Mouse (Mus musculus): ENCODE measurements around the gene Tmem121. TPM values are rescaled to one million over a fixed set of nuclear protein-coding genes. Genes with fewer than 3 reads are reported as not detected.

Tmem121 gene
- polyA plus RNA-seq, 1 experiment = not detected

- TF ChIP-seq POLR2A (IDR thresholded peaks at IDR 0.05; ENCODE audit: insufficient read depth, low read depth, low read length) = no peak
- Histone ChIP-seq H3K27ac (ENCODE audit: insufficient read depth, low read depth, low read length) (no peak overlapping the region), H3K4me3 (ENCODE audit: insufficient read depth, low read depth, low read length) (no peak overlapping the region), H3K4me1 (ENCODE audit: control insufficient read depth, insufficient read depth, low read length) (peaks cover 32% of the 10 kb centered on the region)
- WGBS = 69% methylated on average over 16 of the region's 16 CpGs
Measured at GRCm38 (mm10) chr12:113148381-113149035, 37.2 kb upstream of the Tmem121 start.

GRCm38 (mm10) chr12:113149341-113149740 is 36.4 kb upstream of the Tmem121 start:
- 68% methylated on average over 4 of the region's 4 CpGs for WGBS

GRCm38 (mm10) chr12:113149896-113150295 is 35.8 kb upstream of the Tmem121 start:
- 89% methylated on average over 3 of the region's 3 CpGs for WGBS

More at GRCm38 (mm10) chr12:113149341-113149740, 36.4 kb upstream of the Tmem121 start:
- Histone ChIP-seq H3K27ac (ENCODE audit: insufficient read depth, low read depth, low read length) (no peak overlapping the region), H3K4me1 (ENCODE audit: control insufficient read depth, insufficient read depth, low read length) (peaks cover 25% of the 10 kb centered on the region), H3K4me3 (ENCODE audit: insufficient read depth, low read depth, low read length) (no peak overlapping the region)
- no peak for TF ChIP-seq CTCF (IDR thresholded peaks at IDR 0.05; ENCODE audit: insufficient read depth, low read depth, low read length)
- no peak for TF ChIP-seq POLR2A (IDR thresholded peaks at IDR 0.05; ENCODE audit: insufficient read depth, low read depth, low read length)

GRCm38 (mm10) chr12:113150591-113150990 is 35.1 kb upstream of the Tmem121 start:
- Histone ChIP-seq H3K4me3 (ENCODE audit: insufficient read depth, low read depth, low read length) (no peak overlapping the region), H3K27ac (ENCODE audit: insufficient read depth, low read depth, low read length) (no peak overlapping the region), H3K4me1 (ENCODE audit: control insufficient read depth, insufficient read depth, low read length) (peaks cover 25% of the 10 kb centered on the region)
- TF ChIP-seq CTCF (IDR thresholded peaks at IDR 0.05; ENCODE audit: insufficient read depth, low read depth, low read length) = no peak
- no peak for TF ChIP-seq POLR2A (IDR thresholded peaks at IDR 0.05; ENCODE audit: insufficient read depth, low read depth, low read length)
- 89% methylated on average over 4 of the region's 4 CpGs for WGBS

More at GRCm38 (mm10) chr12:113149896-113150295, 35.8 kb upstream of the Tmem121 start:
- Histone ChIP-seq H3K27ac (ENCODE audit: insufficient read depth, low read depth, low read length) (no peak overlapping the region), H3K4me1 (ENCODE audit: control insufficient read depth, insufficient read depth, low read length) (peaks cover 20% of the 10 kb centered on the region), H3K4me3 (ENCODE audit: insufficient read depth, low read depth, low read length) (no peak overlapping the region)
- TF ChIP-seq CTCF (IDR thresholded peaks at IDR 0.05; ENCODE audit: insufficient read depth, low read depth, low read length) (no peak), POLR2A (IDR thresholded peaks at IDR 0.05; ENCODE audit: insufficient read depth, low read depth, low read length) (no peak)

GRCm38 (mm10) chr12:113151046-113151445 is 34.7 kb upstream of the Tmem121 start:
- H3K4me1 ChIP-seq (ENCODE audit: control insufficient read depth, insufficient read depth, low read length) = peaks cover 25% of the 10 kb centered on the region
- no peak overlapping the region for H3K27ac ChIP-seq (ENCODE audit: insufficient read depth, low read depth, low read length)
- H3K4me3 ChIP-seq (ENCODE audit: insufficient read depth, low read depth, low read length) = no peak overlapping the region
- 76% methylated on average over 8 of the region's 8 CpGs for WGBS
- no peak for TF ChIP-seq POLR2A (IDR thresholded peaks at IDR 0.05; ENCODE audit: insufficient read depth, low read depth, low read length)
- no peak for TF ChIP-seq CTCF (IDR thresholded peaks at IDR 0.05; ENCODE audit: insufficient read depth, low read depth, low read length)

GRCm38 (mm10) chr12:113151661-113152271 is 34.0 kb upstream of the Tmem121 start:
- 3% methylated on average over 36 of the region's 36 CpGs for WGBS
- H3K4me3 ChIP-seq (ENCODE audit: insufficient read depth, low read depth, low read length) = peak overlapping the region; percentile 21
- H3K4me1 ChIP-seq (ENCODE audit: control insufficient read depth, insufficient read depth, low read length) = peaks cover 24% of the 10 kb centered on the region
- H3K27ac ChIP-seq (ENCODE audit: insufficient read depth, low read depth, low read length) = no peak overlapping the region
- TF ChIP-seq POLR2A (IDR thresholded peaks at IDR 0.05; ENCODE audit: insufficient read depth, low read depth, low read length) (no peak), CTCF (IDR thresholded peaks at IDR 0.05; ENCODE audit: insufficient read depth, low read depth, low read length) (no peak)

- 41% methylated on average over 19 of the region's 19 CpGs for WGBS
- no peak for TF ChIP-seq POLR2A (IDR thresholded peaks at IDR 0.05; ENCODE audit: insufficient read depth, low read depth, low read length)
- TF ChIP-seq CTCF (IDR thresholded peaks at IDR 0.05; ENCODE audit: insufficient read depth, low read depth, low read length) = no peak
- H3K4me3 ChIP-seq (ENCODE audit: insufficient read depth, low read depth, low read length) = peak overlapping the region; percentile 21
- H3K4me1 ChIP-seq (ENCODE audit: control insufficient read depth, insufficient read depth, low read length) = peaks cover 24% of the 10 kb centered on the region
- no peak overlapping the region for H3K27ac ChIP-seq (ENCODE audit: insufficient read depth, low read depth, low read length)
Measured at GRCm38 (mm10) chr12:113152272-113152661, 33.5 kb upstream of the Tmem121 start.

GRCm38 (mm10) chr12:113152991-113153525 is 32.7 kb upstream of the Tmem121 start:
- TF ChIP-seq CTCF (IDR thresholded peaks at IDR 0.05; ENCODE audit: insufficient read depth, low read depth, low read length) (no peak), POLR2A (IDR thresholded peaks at IDR 0.05; ENCODE audit: insufficient read depth, low read depth, low read length) (no peak)
- WGBS = 85% methylated on average over 6 of the region's 6 CpGs
- H3K27ac ChIP-seq (ENCODE audit: insufficient read depth, low read depth, low read length) = no peak overlapping the region
- no peak overlapping the region for H3K4me3 ChIP-seq (ENCODE audit: insufficient read depth, low read depth, low read length)
- H3K4me1 ChIP-seq (ENCODE audit: control insufficient read depth, insufficient read depth, low read length) = peaks cover 21% of the 10 kb centered on the region

- H3K27ac ChIP-seq (ENCODE audit: insufficient read depth, low read depth, low read length) = no peak overlapping the region
- WGBS = 93% methylated on average over 7 of the region's 7 CpGs
- no peak overlapping the region for H3K4me3 ChIP-seq (ENCODE audit: insufficient read depth, low read depth, low read length)
- peaks cover 21% of the 10 kb centered on the region for H3K4me1 ChIP-seq (ENCODE audit: control insufficient read depth, insufficient read depth, low read length)
- TF ChIP-seq POLR2A (IDR thresholded peaks at IDR 0.05; ENCODE audit: insufficient read depth, low read depth, low read length) = no peak
- TF ChIP-seq CTCF (IDR thresholded peaks at IDR 0.05; ENCODE audit: insufficient read depth, low read depth, low read length) = no peak
Measured at GRCm38 (mm10) chr12:113153971-113154370, 31.8 kb upstream of the Tmem121 start.
